Mouse (Mus musculus) activated CD4-positive, CD25-positive, alpha-beta regulatory T cell (primary cell): ENCODE data around the gene Uba3. TPM values are rescaled to one million over a fixed set of nuclear protein-coding genes. Genes with fewer than 3 reads are reported as not detected.

Source experiments
- polyA plus RNA-seq, 2 experiments: library from polyadenylated mRNA; unstranded; fragments of 100-300 nt; shearing (Covaris generic); gene quantifications; one replicate each; pipeline ENCODE4 v1.2.1; 2017

Uba3 gene
- polyA plus RNA-seq = 10 to 100 TPM; 38.6 to 45.0 TPM

DNA sequence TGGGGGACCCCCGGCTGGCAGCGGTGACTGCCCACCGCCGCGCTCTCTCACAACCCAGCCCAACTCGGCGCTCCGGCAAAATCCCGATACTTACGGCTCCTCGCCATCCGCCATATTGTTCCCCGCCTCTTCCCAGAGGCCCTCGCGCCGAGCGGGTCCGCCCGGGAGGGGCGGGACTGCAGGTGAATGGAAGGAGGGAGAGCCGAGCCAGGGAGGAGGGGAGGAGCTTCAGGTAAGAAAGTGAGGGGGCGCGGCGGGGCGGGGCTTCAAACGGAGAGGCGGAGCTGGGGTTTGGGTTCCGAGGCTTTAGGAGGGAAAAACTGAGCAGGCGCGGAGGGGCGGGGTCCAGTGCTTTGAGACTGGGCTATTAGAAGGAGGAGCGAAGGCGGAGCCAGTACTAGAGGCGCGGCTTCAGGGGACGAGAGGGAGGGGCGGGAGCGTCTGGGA, at the start of gene Uba3:
TSS of gene Uba3 (minus strand) at position 209 of the 447 bp plus-strand sequence.

DNA sequence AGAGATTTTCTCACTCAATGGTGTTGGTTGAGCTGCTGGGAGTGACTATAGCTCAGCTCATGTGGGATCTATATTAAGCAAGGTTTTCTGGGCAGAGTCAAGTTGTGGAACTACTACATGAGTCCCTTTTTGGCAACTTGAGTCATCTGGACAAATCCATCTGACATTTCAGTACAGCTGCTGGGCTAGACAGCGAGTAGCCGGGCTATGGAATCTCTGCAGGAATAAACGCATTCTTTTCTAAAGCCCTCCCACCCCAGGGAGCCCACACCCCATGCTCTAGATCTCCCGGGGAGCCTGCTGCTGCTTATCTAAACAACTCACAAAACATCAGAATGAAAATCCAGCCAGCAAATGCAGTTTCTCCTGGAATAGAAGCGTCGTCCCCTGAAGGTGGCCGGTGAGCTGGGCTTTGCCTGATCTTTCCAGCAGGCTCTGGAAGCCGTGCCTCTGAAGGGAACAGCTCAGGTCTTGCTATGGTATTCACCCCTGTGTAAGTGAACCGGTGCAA, 47.3 kb upstream of the Uba3 start, which contains the start of gene Lmod3:
TSS of gene Lmod3 (minus strand) at position 49 of the 511 bp plus-strand sequence.

DNA sequence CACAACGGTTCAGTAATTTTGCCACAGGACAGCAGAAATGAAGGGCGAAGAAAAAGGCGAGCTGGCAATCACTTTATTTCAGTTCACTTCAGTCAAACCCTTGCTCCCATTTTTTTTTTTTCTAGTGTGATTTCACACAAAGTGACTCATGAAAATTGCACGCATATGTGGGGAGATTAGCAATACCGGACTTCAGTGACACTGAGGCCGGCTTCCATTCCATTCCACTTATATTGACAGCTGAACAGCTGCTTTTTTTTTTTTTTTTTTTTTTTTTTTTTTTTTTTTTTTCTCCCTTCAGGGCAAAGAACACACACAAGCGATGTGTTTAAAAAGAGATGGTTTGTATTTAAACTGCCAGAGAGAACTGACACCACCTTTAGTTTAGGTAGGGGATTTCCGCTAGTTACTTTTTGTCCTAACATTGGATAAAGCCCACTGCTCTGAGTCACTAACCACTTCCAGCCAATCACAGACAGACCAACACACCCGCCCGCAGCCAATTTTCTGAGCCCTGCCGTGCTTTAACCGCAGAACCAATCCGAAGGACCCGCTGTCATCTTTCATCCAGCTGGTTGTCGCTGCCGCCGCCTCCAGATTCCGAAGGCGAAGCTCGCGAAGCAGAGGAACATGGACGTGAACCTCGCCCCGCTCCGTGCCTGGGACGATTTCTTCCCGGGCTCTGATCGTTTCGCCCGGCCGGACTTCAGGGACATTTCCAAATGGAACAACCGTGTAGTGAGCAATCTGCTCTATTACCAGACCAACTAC, 4.9 kb upstream of the Uba3 start, which contains the start of gene Arl6ip5:
TSS of gene Arl6ip5 (plus strand) at position 499 of the 771 bp plus-strand sequence.

DNA sequence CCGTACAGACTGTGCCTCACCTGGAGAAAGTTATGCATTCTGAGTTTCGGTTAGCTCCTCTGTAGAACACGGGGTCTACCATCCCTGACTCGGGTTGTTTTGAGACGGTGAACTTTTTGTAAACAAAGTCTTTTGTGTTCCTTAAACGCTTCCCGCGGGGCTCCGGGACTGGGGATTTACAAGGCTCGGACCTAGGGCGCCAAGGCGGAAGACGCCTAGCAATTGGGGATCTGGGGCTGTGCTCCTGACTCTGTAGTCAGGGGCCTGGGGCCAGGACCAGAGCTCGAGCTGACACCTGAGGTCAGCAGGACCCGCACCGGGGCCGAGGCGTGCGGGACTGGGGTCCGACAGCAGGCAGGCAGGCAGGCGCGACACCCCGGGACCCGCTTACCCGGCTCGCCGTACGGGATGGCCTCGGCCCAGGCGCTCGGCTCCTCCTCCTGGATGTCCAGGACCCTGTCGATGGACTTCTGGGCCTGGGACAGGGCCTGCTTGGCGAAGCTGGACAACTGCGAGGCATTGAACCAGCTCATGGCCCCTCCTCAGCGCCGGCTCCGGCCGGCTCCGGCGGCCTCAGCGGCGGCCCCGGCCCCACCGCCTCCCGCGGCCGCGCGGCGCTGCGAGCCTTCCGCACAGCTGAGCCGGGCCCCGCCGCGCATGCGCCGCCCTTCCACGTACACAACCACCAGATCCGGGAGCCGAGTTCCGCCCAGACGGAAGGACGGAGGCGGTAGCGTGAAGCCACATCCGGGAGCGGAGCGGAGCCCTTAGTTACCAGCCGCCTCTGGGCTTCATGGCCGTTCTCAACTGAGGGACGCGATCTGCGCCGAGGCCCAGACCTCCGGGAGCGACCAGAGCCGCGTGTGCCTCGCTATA, 26.7 kb downstream of the Uba3 start, which contains the start of gene Tmf1:
TSS of gene Tmf1 (minus strand) at position 632 of the 876 bp plus-strand sequence.

DNA sequence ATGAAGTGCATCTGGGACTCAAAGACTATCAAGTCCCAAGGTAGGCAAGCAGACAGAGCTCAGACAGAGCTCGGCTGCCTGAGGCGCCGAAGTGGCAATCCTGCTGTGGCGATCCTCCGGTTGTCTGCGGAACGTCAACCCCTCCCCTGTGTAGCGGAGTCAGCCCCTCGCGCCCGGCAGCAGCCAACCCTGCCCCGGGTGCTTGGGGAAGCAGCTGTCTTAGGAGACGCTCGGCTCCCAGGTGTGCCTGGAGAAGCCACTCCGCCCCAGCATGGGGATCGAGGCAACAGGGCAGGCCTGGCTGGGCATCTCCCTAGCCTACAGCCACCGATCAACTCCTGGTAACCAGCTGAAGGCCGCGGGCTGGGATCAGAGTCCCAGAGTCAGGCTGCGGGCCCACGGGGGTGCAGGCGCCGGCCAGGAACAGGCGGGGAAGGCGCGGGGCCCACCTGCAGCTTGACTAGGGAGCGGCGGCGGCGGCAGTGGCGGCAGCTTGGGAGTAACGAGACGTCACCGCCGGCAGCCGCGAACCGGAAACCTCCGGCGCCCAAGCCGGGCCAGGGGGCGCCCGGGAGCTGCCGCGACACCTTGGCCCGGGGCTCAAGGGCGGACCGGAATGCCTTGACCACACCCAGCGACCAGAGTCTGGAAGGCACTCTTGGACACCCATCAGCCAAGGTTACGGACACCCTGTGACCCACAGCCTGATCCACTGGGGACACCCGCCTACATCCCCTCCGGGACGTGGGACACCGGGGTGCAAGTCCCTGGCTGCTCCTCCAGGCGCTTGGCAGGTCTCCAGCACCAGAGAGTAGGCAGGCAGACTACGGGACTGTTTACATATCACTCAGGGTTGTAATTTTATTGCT, 56.8 kb downstream of the Uba3 start, which contains the start of gene Eogt:
TSS of gene Eogt (minus strand) at position 800 of the 869 bp plus-strand sequence.

Other genes starting within 250 kb of the Uba3 start
- gene Fam19a4, start 145.2 kb downstream of the Uba3 start, polyA plus RNA-seq = not detected
- 10 to 100 TPM; 12.1 to 17.4 TPM for gene Eogt, start 56.5 kb downstream of the Uba3 start, polyA plus RNA-seq
- 10 to 100 TPM; 31.9 to 35.4 TPM for gene Tmf1, start 26.5 kb downstream of the Uba3 start, polyA plus RNA-seq
- 100 to 1,000 TPM; 249 to 286 TPM for gene Arl6ip5, start 5.0 kb upstream of the Uba3 start, polyA plus RNA-seq
- gene Lmod3, start 47.1 kb upstream of the Uba3 start, polyA plus RNA-seq = under 1 TPM in 1 of 2 experiments, not detected in 1; 0.07 TPM